Comparison of ENCODE assay signal across 1 mouse cellular context in genomic region chr19:11349698-11350481, GRCm38 (mm10).
TF ChIP-seq lines count a peak whose summit lies in the region.

No protein-coding gene starts in this region.

TF ChIP-seq in CH12.LX, 34 proteins besides CTCF, POLR2A, EP300 and RAD21:
- no peak for TF ChIP-seq MAX (IDR thresholded peaks at IDR 0.05; ENCODE audit: low read length)
- no peak for TF ChIP-seq USF1 (IDR thresholded peaks at IDR 0.05; ENCODE audit: low read depth, low read length)
- TF ChIP-seq RCOR1 (conservative IDR thresholded peaks at IDR 0.05; ENCODE audit: low read depth, low read length), result no peak
- peak; percentile 69 for TF ChIP-seq SMC3 (IDR thresholded peaks at IDR 0.05; ENCODE audit: low read depth, low read length)
